Mouse (Mus musculus): ENCODE data around the gene Olfr169. TPM values are rescaled to one million over a fixed set of nuclear protein-coding genes. Genes with fewer than 3 reads are reported as not detected.
"Not testable (repeated sequence)": the region's sequence is repeated elsewhere in the genome, so short reads cannot be mapped to it uniquely, and the experiment has no call there.

Gene Olfr169
- not detected in 2 replicates for polyA plus RNA-seq (2012; rRNA removed)

DNA sequence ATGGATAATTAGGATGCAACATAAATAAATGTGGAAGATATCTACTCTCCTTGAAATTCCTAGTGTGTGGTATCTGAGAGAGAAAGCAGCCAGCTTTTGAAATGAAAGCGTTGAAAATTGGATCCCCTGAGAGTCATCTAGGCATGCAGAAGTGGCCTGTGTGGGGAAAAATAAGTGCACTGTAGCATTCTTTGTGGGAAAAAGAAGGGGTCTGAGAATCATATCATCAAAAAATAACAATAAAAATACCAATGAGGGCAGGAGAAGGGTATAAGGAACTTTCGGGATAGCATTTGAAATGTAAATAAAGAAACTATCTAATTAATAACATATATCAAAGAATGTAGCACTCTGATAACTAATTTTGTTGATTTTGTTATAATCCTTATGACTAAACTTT is at the start of gene Olfr169:
TSS of gene Olfr169 (minus strand) at position 101 of the 400 bp plus-strand sequence.
- not testable (repeated sequence) for H3K4me3 ChIP-seq (replicated peaks; ENCODE audit: extremely low read depth, low read depth, low read length); DNase-seq; H3K4me1 ChIP-seq (ENCODE audit: control insufficient read depth, insufficient read depth, low read length)
- 94% methylated on average over 2 of the region's 2 CpGs for WGBS

DNA sequence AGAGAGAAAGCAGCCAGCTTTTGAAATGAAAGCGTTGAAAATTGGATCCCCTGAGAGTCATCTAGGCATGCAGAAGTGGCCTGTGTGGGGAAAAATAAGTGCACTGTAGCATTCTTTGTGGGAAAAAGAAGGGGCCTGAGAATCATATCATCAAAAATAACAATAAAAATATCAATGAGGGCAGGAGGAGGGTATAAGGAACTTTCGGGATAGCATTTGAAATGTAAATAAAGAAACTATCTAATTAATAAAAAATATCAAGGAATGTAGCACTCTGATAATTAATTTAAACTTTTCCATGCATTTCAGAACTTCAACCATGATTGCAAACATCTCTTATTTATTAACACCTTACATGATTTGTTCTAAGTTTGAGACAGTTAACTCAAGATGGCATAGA is 40.2 kb upstream of the Olfr169 start, which contains the start of gene Olfr170:
TSS of gene Olfr170 (minus strand) at position 101 of the 400 bp plus-strand sequence.
- whole genome bisulfite sequencing: 87% methylated on average over 2 of the region's 2 CpGs
- not testable (repeated sequence) for H3K4me1 ChIP-seq (ENCODE audit: control insufficient read depth, insufficient read depth, low read length); H3K4me3 ChIP-seq (replicated peaks; ENCODE audit: extremely low read depth, low read depth, low read length); DNase-seq

DNA sequence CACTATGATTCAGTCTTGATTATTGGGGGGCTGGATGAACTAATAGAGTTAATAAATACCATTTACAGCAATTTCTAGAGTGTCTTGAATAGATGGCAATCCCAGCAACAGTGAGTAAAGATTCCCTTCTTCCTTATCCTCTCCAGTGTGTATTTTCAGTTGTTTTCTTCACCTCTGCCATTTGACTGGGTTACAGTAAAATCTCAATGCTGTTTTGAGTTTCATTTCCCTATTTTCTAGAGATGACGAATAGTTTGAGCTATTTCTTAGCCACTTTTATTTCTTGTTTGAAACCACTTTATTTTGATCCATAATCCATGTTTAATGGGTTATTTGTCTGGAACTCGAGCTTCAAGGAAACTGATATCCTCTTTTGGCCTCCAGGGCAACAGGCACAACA is 31.6 kb upstream of the Olfr169 start:
- 38% methylated on average over 2 of the region's 2 CpGs for WGBS
- DNase-seq: no peak
- Histone ChIP-seq H3K4me3 (replicated peaks; ENCODE audit: extremely low read depth, low read depth, low read length) (no peak overlapping the region), H3K4me1 (ENCODE audit: control insufficient read depth, insufficient read depth, low read length) (no peaks in the 10 kb centered on the region)
- no peak for TF ChIP-seq CTCF (IDR thresholded peaks at IDR 0.05; ENCODE audit: insufficient read depth, low read length)
- TF ChIP-seq POLR2A (IDR thresholded peaks at IDR 0.05; ENCODE audit: borderline replicate concordance, extremely low read depth, low read depth, low read length): no peak

DNA sequence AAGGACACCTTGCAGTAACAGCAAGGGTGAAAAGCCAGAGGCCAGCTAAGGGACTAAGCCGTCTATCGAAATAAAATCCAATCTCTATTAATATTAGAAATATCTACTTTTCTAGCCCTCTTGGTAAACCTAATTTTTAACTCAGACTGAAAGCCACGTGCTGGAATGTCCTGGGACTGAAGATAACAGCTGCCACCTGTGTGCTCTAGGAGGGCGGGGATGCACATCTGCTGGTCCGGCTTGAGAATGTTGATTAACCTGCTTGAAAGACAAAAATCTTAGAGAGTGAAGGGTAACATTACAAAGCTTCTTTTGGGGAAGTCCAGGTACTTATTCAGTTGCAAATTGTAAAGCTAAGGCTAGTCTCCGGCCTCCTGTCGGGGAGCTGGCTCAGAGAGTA is 18.2 kb downstream of the Olfr169 start:
- not testable (repeated sequence) for DNase-seq; H3K4me3 ChIP-seq (replicated peaks; ENCODE audit: extremely low read depth, low read depth, low read length); H3K4me1 ChIP-seq (ENCODE audit: control insufficient read depth, insufficient read depth, low read length)
- 76% methylated on average over 7 of the region's 7 CpGs for WGBS

DNA sequence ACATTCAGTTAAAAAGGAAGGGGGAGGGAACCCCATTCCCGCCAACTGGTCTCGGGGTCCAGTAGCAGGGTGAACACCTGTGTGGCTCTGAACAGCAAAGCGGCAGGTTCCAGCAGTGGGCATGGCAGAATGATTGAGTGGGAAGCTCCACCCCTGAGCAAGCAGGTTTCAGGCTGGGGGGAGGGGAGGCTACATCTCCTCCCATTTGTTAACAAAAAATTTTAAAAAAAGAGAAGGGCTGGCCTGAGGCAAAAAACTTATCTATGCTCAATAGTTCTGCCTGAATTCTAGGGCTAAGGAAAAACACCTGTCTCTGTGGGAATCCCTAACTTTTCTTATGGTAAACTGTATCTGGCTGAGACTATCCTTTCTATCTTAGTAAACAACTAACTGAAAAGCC is 19.4 kb downstream of the Olfr169 start:
- H3K4me1 ChIP-seq (ENCODE audit: control insufficient read depth, insufficient read depth, low read length); H3K4me3 ChIP-seq (replicated peaks; ENCODE audit: extremely low read depth, low read depth, low read length); DNase-seq: not testable (repeated sequence)
- WGBS: 79% methylated on average over 3 of the region's 3 CpGs

DNA sequence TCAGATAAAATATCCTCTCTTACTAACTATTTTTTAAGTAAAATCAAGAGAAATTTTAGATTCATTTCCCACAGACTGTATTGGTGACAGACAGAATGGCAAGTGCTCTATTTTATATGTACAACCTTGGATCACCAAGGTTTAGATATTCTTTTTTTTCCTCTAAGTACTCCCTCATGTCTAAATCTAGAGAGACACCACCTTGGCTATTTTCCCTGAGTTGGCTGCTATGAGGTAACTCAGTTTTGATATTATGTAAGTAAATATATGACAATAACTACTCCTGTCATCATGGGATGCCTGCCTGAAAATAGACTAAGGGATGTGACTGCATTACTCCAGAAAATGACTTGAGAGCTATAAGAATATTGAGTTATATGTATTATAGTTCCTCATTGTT is 36.2 kb downstream of the Olfr169 start, which contains the start of gene Olfr168:
TSS of gene Olfr168 (minus strand) at position 101 of the 400 bp plus-strand sequence.
- no peaks in the 10 kb centered on the region for H3K4me1 ChIP-seq (ENCODE audit: control insufficient read depth, insufficient read depth, low read length)
- no peak within 1 kb of the TSS for H3K4me3 ChIP-seq (replicated peaks; ENCODE audit: extremely low read depth, low read depth, low read length)
- no peak for DNase-seq
- no peak for TF ChIP-seq CTCF (IDR thresholded peaks at IDR 0.05; ENCODE audit: insufficient read depth, low read length)
- TF ChIP-seq POLR2A (IDR thresholded peaks at IDR 0.05; ENCODE audit: borderline replicate concordance, extremely low read depth, low read depth, low read length): no peak

DNA sequence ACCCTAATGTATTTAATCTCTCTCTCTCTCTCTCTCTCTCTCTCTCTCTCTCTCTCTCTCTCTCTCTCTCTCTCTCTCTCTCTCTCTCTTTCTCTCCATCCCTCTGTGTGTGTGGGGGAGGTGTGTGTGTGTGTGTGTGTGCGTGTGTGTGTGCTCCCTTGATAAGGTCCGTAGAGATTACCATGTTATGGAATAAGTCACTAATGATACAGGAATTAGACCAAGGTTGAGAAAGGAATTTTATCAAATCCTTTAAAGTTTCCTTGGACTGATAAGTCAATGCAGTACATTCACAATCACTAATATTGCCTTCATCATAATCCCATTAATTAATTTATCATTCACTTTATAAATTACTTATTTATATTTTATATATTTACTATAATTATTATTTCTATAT is 49.4 kb downstream of the Olfr169 start, which contains the start of gene Olfr167:
TSS of gene Olfr167 (minus strand) at position 101 of the 400 bp plus-strand sequence.
- 87% methylated on average over 2 of the region's 2 CpGs for WGBS
- no peak for TF ChIP-seq POLR2A (IDR thresholded peaks at IDR 0.05; ENCODE audit: borderline replicate concordance, extremely low read depth, low read depth, low read length)
- TF ChIP-seq CTCF (IDR thresholded peaks at IDR 0.05; ENCODE audit: insufficient read depth, low read length): no peak
- Histone ChIP-seq H3K4me1 (ENCODE audit: control insufficient read depth, insufficient read depth, low read length) (no peaks in the 10 kb centered on the region), H3K4me3 (replicated peaks; ENCODE audit: extremely low read depth, low read depth, low read length) (no peak within 1 kb of the TSS)
- DNase-seq: no peak

Other genes starting within 250 kb of the Olfr169 start
- gene Olfr165, start 148.7 kb downstream of the Olfr169 start, polyA plus RNA-seq (2012; rRNA removed): not detected in 2 replicates
- gene Olfr166, start 88.1 kb downstream of the Olfr169 start, polyA plus RNA-seq (2012; rRNA removed): not detected in 2 replicates
- not detected in 2 replicates for gene Olfr167, start 49.5 kb downstream of the Olfr169 start, polyA plus RNA-seq (2012; rRNA removed)
- gene Olfr168, start 36.3 kb downstream of the Olfr169 start, polyA plus RNA-seq (2012; rRNA removed): not detected in 2 replicates
- gene Olfr170, start 40.1 kb upstream of the Olfr169 start, polyA plus RNA-seq (2012; rRNA removed): 0.20 TPM in 1 of 2 replicates, not detected in the other
- gene Olfr171, start 58.1 kb upstream of the Olfr169 start, polyA plus RNA-seq (2012; rRNA removed): 0.20 and 0.37 TPM in 2 replicates
- gene Lamp3, start 134.6 kb upstream of the Olfr169 start, polyA plus RNA-seq (2012; rRNA removed): 61.4 and 94.6 TPM in 2 replicates
- gene B3gnt5, start 188.4 kb upstream of the Olfr169 start, polyA plus RNA-seq (2012; rRNA removed): 1.0 and 1.5 TPM in 2 replicates

Measured in lung, adult 2 months (tissue).